26 mouse cellular contexts compared by ENCODE assay signal in genomic region chr19:41522246-41522645, GRCm38 (mm10). TPM values are rescaled to one million over a fixed set of nuclear protein-coding genes. Genes with fewer than 3 reads are reported as not detected.
DNase-seq lines count a peak whose midpoint lies in the region; ATAC-seq and TF ChIP-seq lines count a peak whose summit lies in the region.
"Had no signal": no experiment of that assay in that cellular context is flagged by ENCODE, and none has a peak within 500 bp of the region (broad histone marks: within the 10 kb centered on the region; RNA-seq: fewer than 3 reads in every experiment).

No protein-coding gene starts in this region.

- ATAC-seq in midbrain, postnatal 0 days (ENCODE audit: low FRiP score), result no peak
- ATAC-seq: CD4-positive, CD25-positive, alpha-beta regulatory T cell, adult 4 months; forebrain, embryonic 13.5 days; forebrain, embryonic 16.5 days; intestine, postnatal 0 days; Patski had no signal

- 24% methylated on average over 2 of the region's 2 CpGs for WGBS in midbrain, postnatal 0 days
- WGBS in midbrain, embryonic 10.5 days, result 65% methylated on average over 2 of the region's 2 CpGs

- H3K27ac ChIP-seq in layer of hippocampus, adult 2 months, result peak overlapping the region; percentile 16; the same call in 1 of the 2 replicates
- no peak overlapping the region for H3K27ac ChIP-seq in midbrain, postnatal 0 days (ENCODE audit: low read depth, low read length)
- no peak overlapping the region for H3K27ac ChIP-seq in midbrain, embryonic 10.5 days (replicated peaks)
- H3K27ac ChIP-seq: forebrain, embryonic 10.5 days; forebrain, embryonic 13.5 days; heart, embryonic 15.5 days; hindbrain, embryonic 10.5 days; hindbrain, embryonic 13.5 days had no signal

- H3K27me3 ChIP-seq in midbrain, postnatal 0 days (ENCODE audit: insufficient read depth, low read length), result no peaks in the 10 kb centered on the region
- H3K27me3 ChIP-seq in midbrain, embryonic 10.5 days (ENCODE audit: low read depth, poor library complexity, severe bottlenecking), result no peaks in the 10 kb centered on the region
- H3K27me3 ChIP-seq: forebrain, embryonic 13.5 days; heart, embryonic 12.5 days; heart, embryonic 15.5 days; hindbrain, embryonic 13.5 days; Patski had no signal

- no peak for TF ChIP-seq CTCF in layer of hippocampus, adult 2 months (conservative IDR thresholded peaks at IDR 0.05)
- no peak for TF ChIP-seq CTCF in midbrain, postnatal 0 days (IDR thresholded peaks at IDR 0.05)

- H3K9ac ChIP-seq in midbrain, postnatal 0 days (replicated peaks; ENCODE audit: low read length, poor library complexity, severe bottlenecking), result no peak overlapping the region
- H3K9ac ChIP-seq: forebrain, embryonic 13.5 days; heart, embryonic 12.5 days; heart, embryonic 15.5 days; hindbrain, embryonic 13.5 days had no signal

- no peak for DNase-seq in layer of hippocampus, adult 2 months (ENCODE audit: low spot score in 2 of 2)
- DNase-seq in layer of hippocampus, adult 11-12 months (ENCODE audit: low spot score), result no peak
- DNase-seq in midbrain, postnatal 0 days (ENCODE audit: low spot score), result peak; percentile 2
- no peak for DNase-seq in midbrain, embryonic 10.5 days (ENCODE audit: low spot score)
- peak; percentile 51 for DNase-seq in R1 (ENCODE audit: low read depth, low spot score)
- no peak for DNase-seq in left cerebral cortex, adult 9 months (ENCODE audit: low spot score in 2 of 2)
- no peak for DNase-seq in cerebellum, postnatal 10 days
- DNase-seq: adrenal gland, postnatal 10 days; cerebellum, adult 11-12 months; cerebellum, adult 8-10 months; cerebellum, postnatal 14 days; gastrocnemius, postnatal 14 days; heart, adult 18-20 months; heart, postnatal 10 days; heart, postnatal 36 days had no signal

- no peaks in the 10 kb centered on the region for H3K9me3 ChIP-seq in midbrain, postnatal 0 days (ENCODE audit: low read length)
- H3K9me3 ChIP-seq in midbrain, embryonic 10.5 days (replicated peaks), result no peaks in the 10 kb centered on the region
- H3K9me3 ChIP-seq: forebrain, embryonic 10.5 days; forebrain, embryonic 13.5 days; G1E; heart, embryonic 12.5 days; heart, embryonic 15.5 days; hindbrain, embryonic 10.5 days; hindbrain, embryonic 13.5 days had no signal

- no peak overlapping the region for H3K4me3 ChIP-seq in layer of hippocampus, adult 2 months
- no peak overlapping the region for H3K4me3 ChIP-seq in midbrain, postnatal 0 days (ENCODE audit: low read depth, low read length)
- no peak overlapping the region for H3K4me3 ChIP-seq in midbrain, embryonic 10.5 days
- H3K4me3 ChIP-seq: forebrain, embryonic 10.5 days; forebrain, embryonic 13.5 days; heart, embryonic 12.5 days; heart, embryonic 15.5 days; hindbrain, embryonic 10.5 days; hindbrain, embryonic 13.5 days had no signal

- H3K36me3 ChIP-seq in midbrain, postnatal 0 days (ENCODE audit: insufficient read depth, low read length), result no peaks in the 10 kb centered on the region
- no peaks in the 10 kb centered on the region for H3K36me3 ChIP-seq in midbrain, embryonic 10.5 days
- H3K36me3 ChIP-seq: forebrain, embryonic 10.5 days; heart, embryonic 12.5 days; heart, embryonic 15.5 days; hindbrain, embryonic 10.5 days; hindbrain, embryonic 13.5 days had no signal

- H3K4me1 ChIP-seq in midbrain, postnatal 0 days (ENCODE audit: insufficient read depth, low read length), result peaks cover 2% of the 10 kb centered on the region; the same call in 1 of the 2 replicates
- H3K4me1 ChIP-seq in midbrain, embryonic 10.5 days, result peaks cover 10% of the 10 kb centered on the region

- no peak overlapping the region for H3K4me2 ChIP-seq in midbrain, postnatal 0 days (ENCODE audit: low read depth, low read length, poor library complexity, severe bottlenecking)
- H3K4me2 ChIP-seq: forebrain, embryonic 13.5 days; heart, embryonic 12.5 days; heart, embryonic 15.5 days; hindbrain, embryonic 13.5 days had no signal

RNA-seq across cellular contexts. Expression of gene Lcor, which starts 39.8 kb away (rescaled TPM):
- 10 to 100 TPM; 17.1 to 20.9 TPM for total RNA-seq in layer of hippocampus, adult 2 months (2021)
- 15.9 and 22.4 TPM in 2 replicates for total RNA-seq in midbrain, postnatal 0 days (2014; rRNA removed)
- polyA plus RNA-seq in midbrain, postnatal 0 days (2015; fragmentation: Nextera tagmentation; extraction: Ambion mirVana), result 11.1 and 13.4 TPM in 2 replicates
- polyA plus RNA-seq in midbrain, embryonic 10.5 days (2016; fragmentation: Nextera tagmentation; extraction: Ambion mirVana), result 13.9 and 23.2 TPM in 2 replicates

RNA-seq across cellular contexts. Expression of gene Gm340, which starts 59.9 kb away (rescaled TPM):
- 10 to 100 TPM; 12.5 to 14.0 TPM for total RNA-seq in layer of hippocampus, adult 2 months (2021)
- total RNA-seq in midbrain, postnatal 0 days (2014; rRNA removed), result 6.4 and 6.8 TPM in 2 replicates
- polyA plus RNA-seq in midbrain, postnatal 0 days (2015; fragmentation: Nextera tagmentation; extraction: Ambion mirVana), result 1.1 TPM in 2 replicates
- 2.4 and 2.8 TPM in 2 replicates for polyA plus RNA-seq in midbrain, embryonic 10.5 days (2016; fragmentation: Nextera tagmentation; extraction: Ambion mirVana)

Comparison
In these comparisons a context has a peak if more than half of its experiments do, and no peak if none do; other contexts are left out.
1. DNase-seq: peak in midbrain, postnatal 0 days (single experiment) and R1 (single experiment); none in layer of hippocampus, adult 2 months (0 of 2), layer of hippocampus, adult 11-12 months (single experiment), midbrain, embryonic 10.5 days (single experiment), left cerebral cortex, adult 9 months (0 of 2) and cerebellum, postnatal 10 days (0 of 2).